Mouse (Mus musculus) testis, adult 2 months (tissue): ENCODE measurements at regions not wholly inside any gene's neighbourhood (a gene's known extent, or its start where the extent isn't known, plus 50 kb on each side); places are given as distances from the start of the nearest gene placed in this dataset.

Experiments used
- CTCF ChIP-seq: fragments of 200-500 bp; IDR thresholded peaks from 2 replicates; pipeline ENCODE4 v1.5.1; 2012; ENCODE audit warnings: low read depth, mild to moderate bottlenecking, inconsistent platforms, low read length, moderate library complexity; ENCODE audit not compliant: control insufficient read depth, insufficient read depth, insufficient replicate concordance
- POLR2A ChIP-seq: fragments of 200-500 bp; IDR thresholded peaks from 2 replicates; pipeline ENCODE4 v1.6.1; 2012; ENCODE audit warnings: low read depth, mild to moderate bottlenecking, inconsistent platforms, low read length, moderate library complexity; ENCODE audit not compliant: control insufficient read depth

DNA sequence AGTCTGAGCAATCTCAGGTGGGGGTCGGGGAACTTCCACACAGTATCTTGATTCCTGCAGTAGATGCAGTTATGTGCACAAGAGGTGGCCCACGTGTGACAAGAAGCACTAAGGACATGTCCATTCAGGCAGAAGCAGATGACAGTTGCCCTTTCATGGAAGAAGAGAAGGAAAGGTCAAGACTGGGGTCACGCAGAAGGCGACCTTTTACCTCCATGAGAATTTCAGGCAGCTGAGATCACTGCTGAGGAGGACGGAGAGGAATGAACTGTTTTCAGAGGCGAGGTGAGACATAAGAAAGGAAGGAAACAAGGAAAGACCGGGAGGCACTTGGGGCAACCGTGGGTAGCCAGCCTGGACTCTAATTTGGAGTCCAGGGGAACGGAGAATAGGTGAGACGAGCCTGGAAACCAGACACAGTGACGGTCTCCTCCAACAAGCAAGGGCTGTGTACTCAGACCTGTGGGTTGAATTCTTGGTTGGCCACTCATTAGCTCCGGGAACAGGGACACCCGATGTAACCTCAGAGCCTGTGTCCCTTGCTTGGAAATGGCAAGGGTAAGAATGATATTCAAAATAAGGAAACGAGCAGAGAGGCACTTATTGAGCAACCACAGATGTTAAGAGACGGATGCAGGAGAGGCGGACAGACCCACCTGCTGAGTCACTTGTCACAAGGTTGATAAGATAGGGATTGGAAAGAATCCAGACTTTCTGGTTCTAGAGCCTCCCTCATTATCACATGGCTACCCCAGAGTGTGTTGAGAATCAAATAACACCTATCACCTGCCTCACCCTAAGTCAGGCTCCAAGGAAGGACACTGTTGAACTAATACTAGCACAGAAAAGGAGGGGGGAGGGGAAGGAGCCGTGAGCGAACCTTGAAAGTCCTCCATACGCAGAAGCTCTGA lies 121.4 kb upstream of the Adgrl2 start:
- no peak for TF ChIP-seq CTCF
- TF ChIP-seq POLR2A = no peak
